Mouse (Mus musculus) large intestine, adult 2 months (tissue): ENCODE results near the gene Cyp2c23. TPM values are rescaled to one million over a fixed set of nuclear protein-coding genes. Genes with fewer than 3 reads are reported as not detected.

Source experiments
- DNase-seq: peaks from one replicate; pipeline ENCODE4 v3.0.0-alpha.2; 2012; ENCODE audit warnings: low read depth, low spot score
- WGBS: fragments of 180-500 bp; shearing (Covaris S2); methylation state at CpG from one replicate; pipeline ENCODE4 v1.1.7; 2018; 5-methylcytosine and 5-hydroxymethylcytosine counted together
- polyA plus RNA-seq: library from polyadenylated mRNA; depleted of rRNA; stranded (reverse); fragments of >200 nt; gene quantifications from 2 replicates; pipeline ENCODE4 v1.2.3, GENCODE M21; 2012; rRNA removed

Gene Cyp2c23
- 0.48 and 1.1 TPM in 2 replicates for polyA plus RNA-seq

- 81% methylated on average over 6 of the region's 8 CpGs for WGBS
- no peak for DNase-seq
Measured at GRCm38 (mm10) chr19:44028972-44029371, at the start of gene Cyp2c23. Gene Cyp2c23 (minus strand): TSS chr19:44029208.

GRCm38 (mm10) chr19:44077024-44077423 is 48.0 kb upstream of the Cyp2c23 start:
- no peak for DNase-seq
- WGBS = 87% methylated on average over 4 of the region's 4 CpGs

DNA sequence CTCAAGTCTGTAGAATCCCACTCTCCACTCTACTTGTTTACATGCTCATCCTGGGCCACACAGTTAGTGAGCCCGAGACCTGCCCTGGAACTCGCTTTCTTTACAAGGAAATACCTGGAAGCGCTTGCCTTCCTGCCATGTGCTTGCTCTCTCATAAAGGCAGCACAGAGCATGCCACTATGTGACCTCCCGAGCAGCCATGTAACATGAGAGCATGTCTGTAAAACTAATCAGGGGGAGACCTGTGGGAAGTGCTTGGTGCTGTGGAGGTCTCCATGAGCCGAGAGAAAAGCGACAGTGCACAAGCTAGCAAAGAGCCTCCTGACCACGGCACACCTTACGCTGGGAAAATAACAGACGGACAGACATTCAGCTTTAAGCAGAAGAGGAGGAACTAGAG is 47.4 kb upstream of the Cyp2c23 start:
- no peak for DNase-seq
- 82% methylated on average over 9 of the region's 9 CpGs for WGBS

DNA sequence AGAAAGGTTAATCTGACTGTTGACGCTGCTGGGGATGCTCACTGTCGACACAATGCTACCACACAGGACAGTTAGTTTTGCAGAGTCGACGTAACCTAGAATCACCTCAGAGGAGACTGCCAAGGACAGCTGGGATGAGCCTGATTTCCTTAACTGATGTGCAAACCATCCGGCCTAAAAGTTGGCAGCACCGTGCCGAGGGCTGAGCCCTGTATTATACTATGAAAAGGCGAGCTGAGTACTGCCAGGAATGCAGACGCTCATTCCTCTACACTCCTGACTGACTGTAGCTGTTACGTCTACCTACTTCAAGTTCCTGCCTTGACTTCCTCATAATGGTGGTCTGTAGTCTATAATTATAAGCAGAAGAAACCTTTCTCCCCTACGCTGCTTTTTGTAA is 46.0 kb upstream of the Cyp2c23 start:
- no peak for DNase-seq
- WGBS = 84% methylated on average over 11 of the region's 11 CpGs

DNA sequence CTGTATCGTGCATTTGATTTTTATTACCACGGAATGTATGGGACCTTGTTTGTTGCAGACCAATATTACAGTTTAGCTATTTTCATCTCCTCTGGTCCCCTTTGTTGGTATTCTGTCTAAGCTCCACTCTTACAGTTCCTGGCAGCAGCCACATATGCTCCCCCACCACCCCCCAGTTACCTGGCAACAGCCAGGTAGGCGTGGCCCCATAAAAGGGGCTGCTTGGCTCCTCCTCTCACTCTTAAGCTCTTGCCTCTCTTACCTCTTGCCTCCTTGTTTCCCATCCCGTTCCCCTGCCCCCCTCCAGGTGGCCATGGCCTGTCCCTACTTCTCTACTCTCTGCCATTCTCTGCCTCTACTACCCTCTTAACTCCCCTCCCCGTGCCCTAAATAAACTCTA is 42.2 kb upstream of the Cyp2c23 start:
- no peak for DNase-seq
- WGBS = 38% methylated on average over 5 of the region's 5 CpGs

- WGBS = 2% methylated on average over 4 of the region's 4 CpGs
- DNase-seq = no peak
Measured at GRCm38 (mm10) chr19:44069914-44070232, 40.9 kb upstream of the Cyp2c23 start.

- WGBS = under 1% methylated on average over 75 of the region's 75 CpGs
- no peak for DNase-seq
Measured at GRCm38 (mm10) chr19:44069121-44069913, 40.3 kb upstream of the Cyp2c23 start, which contains the start of gene Erlin1. Gene Erlin1 (minus strand): TSS chr19:44069785.

DNA sequence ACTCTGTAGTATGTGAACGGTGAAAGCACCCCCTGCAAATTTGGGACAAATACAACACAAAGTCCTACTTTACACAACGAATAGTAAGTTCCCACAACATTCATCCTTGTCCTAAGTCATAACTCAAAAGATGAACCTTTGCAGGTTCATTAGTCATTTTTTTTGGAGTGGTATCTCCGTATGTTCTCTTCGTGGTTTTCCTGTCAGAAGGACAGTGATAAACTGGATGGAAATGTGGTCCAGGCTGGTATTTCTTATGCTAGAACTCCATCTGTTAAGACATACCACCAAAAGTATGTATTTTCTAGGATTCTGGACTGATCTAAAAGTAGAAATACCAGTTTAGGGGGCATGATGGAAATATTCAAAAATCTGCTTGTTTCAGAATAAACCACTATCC is 39.2 kb upstream of the Cyp2c23 start:
- WGBS = 77% methylated on average over 4 of the region's 4 CpGs
- DNase-seq = no peak

- WGBS = 35% methylated on average over 9 of the region's 9 CpGs
Measured at GRCm38 (mm10) chr19:44067323-44068049, 38.5 kb upstream of the Cyp2c23 start.

DNA sequence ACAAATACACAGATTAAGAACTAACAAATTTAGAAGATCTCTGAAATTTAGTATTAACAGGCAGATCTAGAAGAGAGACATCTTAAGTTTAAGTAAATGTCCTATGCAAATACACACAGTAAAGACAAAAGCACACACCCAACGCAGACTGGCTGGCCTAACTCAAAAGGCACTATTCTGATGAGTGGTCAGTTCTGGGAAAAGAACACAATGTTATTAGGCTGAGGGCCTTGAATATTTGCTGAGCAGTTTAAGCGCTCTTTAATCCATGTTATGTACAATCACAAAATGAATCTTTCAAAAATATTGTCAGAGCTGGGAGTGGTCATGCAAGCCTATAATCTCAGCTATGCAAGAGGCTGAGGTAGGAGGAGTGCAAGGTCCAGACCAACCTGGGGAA is 35.7 kb upstream of the Cyp2c23 start:
- DNase-seq = no peak
- 86% methylated on average over 2 of the region's 2 CpGs for WGBS

More at GRCm38 (mm10) chr19:44067323-44068049, 38.5 kb upstream of the Cyp2c23 start:
- peak; percentile 89 for DNase-seq

GRCm38 (mm10) chr19:44063773-44064172 is 34.8 kb upstream of the Cyp2c23 start:
- 65% methylated on average over 7 of the region's 7 CpGs for WGBS
- DNase-seq = no peak

GRCm38 (mm10) chr19:44060226-44060625 is 31.2 kb upstream of the Cyp2c23 start:
- WGBS = 81% methylated on average over 3 of the region's 3 CpGs
- no peak for DNase-seq

- WGBS = 68% methylated on average over 4 of the region's 4 CpGs
- DNase-seq = no peak
Measured at GRCm38 (mm10) chr19:44055173-44055826, 26.3 kb upstream of the Cyp2c23 start.

DNA sequence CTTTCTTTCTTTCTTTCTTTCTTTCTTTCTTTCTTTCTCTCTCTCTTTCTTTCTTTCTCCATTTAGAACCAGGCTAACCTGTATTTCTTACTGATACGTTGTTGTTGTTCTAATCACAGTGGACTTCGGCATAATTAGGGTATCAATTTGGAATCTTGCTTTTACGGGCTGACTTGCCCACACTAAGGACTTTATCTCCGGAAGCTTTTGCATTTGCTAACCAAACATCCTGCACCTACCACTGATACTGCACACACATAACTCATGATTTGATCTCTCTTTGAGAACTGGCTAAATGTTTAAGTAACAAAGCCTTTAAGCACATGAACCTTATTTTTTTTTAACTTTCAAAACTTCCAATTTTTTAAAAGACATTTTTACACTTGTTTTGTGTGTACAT is 21.4 kb upstream of the Cyp2c23 start:
- WGBS = 28% methylated on average over 4 of the region's 4 CpGs

DNA sequence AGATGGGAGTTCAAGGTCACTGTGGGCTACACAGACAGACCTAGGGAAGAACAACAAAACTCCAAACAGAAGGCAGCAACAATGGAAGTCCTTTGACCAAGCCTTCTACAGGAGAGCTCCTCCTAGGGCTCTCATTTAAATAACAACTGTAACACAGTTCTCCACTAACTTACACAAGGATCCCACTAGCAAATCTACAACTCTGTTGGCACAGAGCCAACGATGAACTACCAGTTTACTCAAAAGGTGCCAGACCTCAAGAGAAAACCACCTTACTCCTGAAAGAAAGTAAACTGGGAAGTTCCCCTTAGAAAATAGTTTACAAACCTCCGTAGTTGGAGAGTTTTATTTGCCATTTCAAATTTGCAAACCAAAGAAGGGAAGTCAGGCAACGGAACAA is 20.3 kb upstream of the Cyp2c23 start:
- DNase-seq = no peak
- WGBS = 22% methylated on average over 3 of the region's 3 CpGs

More for the DNA sequence above, 21.4 kb upstream of the Cyp2c23 start:
- DNase-seq = no peak

GRCm38 (mm10) chr19:44045847-44046246 is 16.8 kb upstream of the Cyp2c23 start:
- WGBS = 72% methylated on average over 3 of the region's 3 CpGs

GRCm38 (mm10) chr19:44042121-44042520 is 13.1 kb upstream of the Cyp2c23 start:
- no peak for DNase-seq
- 91% methylated on average over 5 of the region's 5 CpGs for WGBS

More at GRCm38 (mm10) chr19:44045847-44046246, 16.8 kb upstream of the Cyp2c23 start:
- DNase-seq = no peak

- DNase-seq = no peak
- 95% methylated on average over 5 of the region's 5 CpGs for whole genome bisulfite sequencing
Measured at GRCm38 (mm10) chr19:44033396-44033795, 4.4 kb upstream of the Cyp2c23 start.

DNA sequence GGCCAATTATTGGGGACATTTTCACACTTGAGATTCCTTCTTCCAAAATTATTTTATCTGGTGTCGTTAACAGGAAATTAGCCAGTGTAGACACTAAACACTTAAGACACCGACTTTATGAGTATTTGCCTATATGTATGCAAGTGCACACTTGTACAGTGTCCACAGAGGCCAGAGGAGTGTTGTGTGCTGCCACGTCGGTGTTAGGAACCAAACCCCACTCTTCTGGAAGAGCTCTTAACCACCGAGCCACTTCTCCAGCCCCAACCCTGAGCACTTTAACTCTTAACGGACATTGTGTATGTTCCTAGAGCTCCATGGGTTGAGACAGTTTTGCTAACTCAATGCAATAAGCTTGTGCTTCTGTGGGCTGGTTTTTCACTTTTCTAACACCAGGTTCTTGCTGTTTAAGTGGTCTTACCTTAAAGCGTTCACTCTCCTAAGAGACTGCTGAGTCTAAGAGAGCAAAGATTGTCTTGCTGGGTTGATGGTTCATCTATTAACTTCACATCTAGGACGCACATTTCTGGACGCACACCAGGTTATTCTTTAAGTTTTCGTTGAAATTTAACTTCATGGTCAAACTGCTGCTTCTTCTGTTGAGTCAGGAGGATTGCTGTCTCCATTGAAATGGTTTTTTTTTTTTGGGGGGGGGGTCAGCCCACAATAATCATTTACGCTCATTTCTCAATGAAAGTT is 3.2 kb upstream of the Cyp2c23 start:
- DNase-seq = no peak
- 70% methylated on average over 11 of the region's 11 CpGs for WGBS

GRCm38 (mm10) chr19:44030024-44030423 is 1.0 kb upstream of the Cyp2c23 start:
- no peak for DNase-seq
- WGBS = 76% methylated on average over 5 of the region's 5 CpGs
